Mouse (Mus musculus): ENCODE results near the gene Mab21l1. TPM values are rescaled to one million over a fixed set of nuclear protein-coding genes. Genes with fewer than 3 reads are reported as not detected.

Gene Mab21l1
- polyA plus RNA-seq, 1 experiment: not detected

DNA sequence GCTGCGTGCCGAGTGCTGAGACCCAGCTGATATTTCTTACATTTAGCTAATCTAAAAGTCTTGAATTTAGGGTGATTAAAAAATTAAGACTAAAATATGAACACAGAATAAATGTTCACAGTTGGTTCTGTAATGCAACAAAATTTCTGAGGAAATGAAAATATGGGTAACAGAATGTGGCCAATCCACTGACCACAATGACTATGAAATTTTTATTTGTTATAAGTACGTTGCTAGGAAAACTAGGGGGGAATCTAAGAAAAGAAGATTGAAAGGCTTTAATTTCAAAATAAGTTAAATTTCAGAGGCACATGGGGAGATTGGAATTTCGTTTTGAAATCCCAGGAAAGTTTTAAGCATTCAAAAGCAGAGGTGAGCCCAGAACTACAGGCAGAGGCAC, 8.3 kb downstream of the Mab21l1 start:
- 45% methylated on average over 4 of the region's 4 CpGs for WGBS
- Histone ChIP-seq H3K27me3 (ENCODE audit: control insufficient read depth, insufficient read depth, low read length) (peaks cover 5% of the 10 kb centered on the region), H3K4me1 (replicated peaks; ENCODE audit: control insufficient read depth, insufficient read depth, low read length) (no peaks in the 10 kb centered on the region), H3K36me3 (ENCODE audit: control insufficient read depth, insufficient read depth, low read length) (no peaks in the 10 kb centered on the region), H3K27ac (ENCODE audit: control insufficient read depth, insufficient read depth, low read length) (no peak overlapping the region), H3K4me3 (ENCODE audit: control insufficient read depth, insufficient read depth, low read length) (no peak overlapping the region)
- no peak for DNase-seq
- TF ChIP-seq POLR2A (IDR thresholded peaks at IDR 0.05; ENCODE audit: control insufficient read depth, extremely low read depth, insufficient read depth, low read length, poor library complexity) (no peak), CTCF (IDR thresholded peaks at IDR 0.05; ENCODE audit: borderline replicate concordance, control insufficient read depth, extremely low read depth, insufficient read depth, low read length, poor library complexity) (no peak)

DNA sequence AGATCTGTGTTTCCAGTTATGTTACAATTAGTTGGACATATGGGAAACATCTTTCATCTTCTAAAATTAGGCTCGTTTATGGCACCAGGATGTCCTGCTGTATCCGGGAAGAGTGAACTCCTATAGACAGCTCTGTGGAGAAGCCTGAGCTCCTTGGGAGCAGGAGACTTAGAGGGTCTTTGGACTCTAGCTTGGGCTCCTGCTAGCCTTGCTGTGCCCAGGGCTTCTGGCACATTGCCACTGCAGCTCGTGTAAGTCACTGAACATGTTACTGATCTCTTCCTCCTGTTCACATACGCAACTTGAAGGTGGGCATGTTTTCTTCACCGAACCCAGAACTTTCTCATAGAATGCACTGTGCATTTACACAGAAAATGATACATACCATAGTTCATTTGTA, 9.9 kb downstream of the Mab21l1 start:
- H3K4me1 ChIP-seq (replicated peaks; ENCODE audit: control insufficient read depth, insufficient read depth, low read length): no peaks in the 10 kb centered on the region

DNA sequence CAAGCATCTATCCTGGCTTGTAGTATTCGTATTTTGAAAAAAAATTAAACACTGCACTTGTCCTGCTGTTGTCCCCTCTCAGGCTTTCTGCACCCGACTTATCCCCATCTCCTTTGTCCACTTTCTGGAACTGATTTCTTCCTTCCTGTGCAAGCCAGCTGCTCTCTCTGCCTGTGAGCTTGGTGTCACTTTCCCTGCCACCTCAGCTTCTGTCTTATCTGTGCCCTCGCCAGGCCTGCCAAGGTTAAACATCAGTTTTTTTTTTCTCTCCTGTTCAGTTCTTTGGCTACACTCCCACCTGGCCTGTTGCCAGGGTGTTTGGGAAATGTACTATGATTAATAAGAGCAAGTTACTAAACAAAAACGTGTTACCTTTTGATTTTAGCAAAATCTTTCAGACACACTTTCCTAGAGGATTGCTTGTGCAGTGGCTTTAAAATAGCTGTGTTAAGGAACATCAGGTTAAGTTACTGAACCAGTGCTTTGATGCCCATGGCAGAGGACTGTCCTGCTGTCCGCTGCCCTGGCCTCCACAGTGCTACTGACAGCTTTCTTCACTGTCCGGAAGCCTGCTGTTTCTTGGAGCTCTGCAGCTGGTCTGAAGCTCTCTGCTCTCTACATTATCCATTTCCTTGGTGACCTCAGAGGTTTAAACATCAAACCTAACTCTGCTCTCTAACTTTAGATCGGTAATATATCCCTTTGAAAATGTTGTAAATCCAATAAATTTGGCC, 11.7 kb downstream of the Mab21l1 start:
- TF ChIP-seq POLR2A (IDR thresholded peaks at IDR 0.05; ENCODE audit: control insufficient read depth, extremely low read depth, insufficient read depth, low read length, poor library complexity) (no peak), CTCF (IDR thresholded peaks at IDR 0.05; ENCODE audit: borderline replicate concordance, control insufficient read depth, extremely low read depth, insufficient read depth, low read length, poor library complexity) (no peak)
- Histone ChIP-seq H3K27me3 (ENCODE audit: control insufficient read depth, insufficient read depth, low read length) (no peaks in the 10 kb centered on the region), H3K36me3 (ENCODE audit: control insufficient read depth, insufficient read depth, low read length) (no peaks in the 10 kb centered on the region), H3K27ac (ENCODE audit: control insufficient read depth, insufficient read depth, low read length) (no peak overlapping the region), H3K4me1 (replicated peaks; ENCODE audit: control insufficient read depth, insufficient read depth, low read length) (no peaks in the 10 kb centered on the region), H3K4me3 (ENCODE audit: control insufficient read depth, insufficient read depth, low read length) (no peak overlapping the region)
- WGBS: 68% methylated on average over 7 of the region's 7 CpGs
- DNase-seq: no peak

More for the DNA sequence above, 9.9 kb downstream of the Mab21l1 start:
- 86% methylated on average over 5 of the region's 5 CpGs for WGBS
- H3K4me3 ChIP-seq (ENCODE audit: control insufficient read depth, insufficient read depth, low read length): no peak overlapping the region
- no peak overlapping the region for H3K27ac ChIP-seq (ENCODE audit: control insufficient read depth, insufficient read depth, low read length)
- H3K27me3 ChIP-seq (ENCODE audit: control insufficient read depth, insufficient read depth, low read length): peaks cover 2% of the 10 kb centered on the region; the same call in 1 of the 2 replicates
- no peak for DNase-seq
- H3K36me3 ChIP-seq (ENCODE audit: control insufficient read depth, insufficient read depth, low read length): no peaks in the 10 kb centered on the region
- TF ChIP-seq CTCF (IDR thresholded peaks at IDR 0.05; ENCODE audit: borderline replicate concordance, control insufficient read depth, extremely low read depth, insufficient read depth, low read length, poor library complexity): no peak
- TF ChIP-seq POLR2A (IDR thresholded peaks at IDR 0.05; ENCODE audit: control insufficient read depth, extremely low read depth, insufficient read depth, low read length, poor library complexity): no peak

DNA sequence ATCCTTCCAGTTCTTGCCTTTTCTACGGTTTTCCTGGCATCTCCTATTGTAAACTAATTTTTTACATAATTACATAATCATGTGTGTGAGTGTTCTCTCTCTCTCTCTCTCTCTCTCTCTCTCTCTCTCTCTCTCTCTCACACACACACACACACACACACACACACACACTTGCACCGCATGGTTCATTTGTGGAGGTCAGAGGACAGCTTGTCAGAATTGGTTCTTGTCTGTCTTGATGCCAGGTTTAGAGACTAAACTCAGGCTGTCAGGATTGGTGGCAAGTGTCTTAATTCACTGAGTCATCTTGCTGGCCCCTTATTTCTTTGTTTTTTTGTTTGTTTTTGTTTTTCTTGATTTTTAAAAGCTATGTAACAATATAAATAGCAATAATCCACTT, 12.5 kb downstream of the Mab21l1 start:
- H3K27me3 ChIP-seq (ENCODE audit: control insufficient read depth, insufficient read depth, low read length): no peaks in the 10 kb centered on the region
- no peak for DNase-seq
- no peak overlapping the region for H3K27ac ChIP-seq (ENCODE audit: control insufficient read depth, insufficient read depth, low read length)
- no peak overlapping the region for H3K4me3 ChIP-seq (ENCODE audit: control insufficient read depth, insufficient read depth, low read length)
- 88% methylated on average over 2 of the region's 2 CpGs for WGBS
- H3K36me3 ChIP-seq (ENCODE audit: control insufficient read depth, insufficient read depth, low read length): no peaks in the 10 kb centered on the region
- TF ChIP-seq CTCF (IDR thresholded peaks at IDR 0.05; ENCODE audit: borderline replicate concordance, control insufficient read depth, extremely low read depth, insufficient read depth, low read length, poor library complexity) (no peak), POLR2A (IDR thresholded peaks at IDR 0.05; ENCODE audit: control insufficient read depth, extremely low read depth, insufficient read depth, low read length, poor library complexity) (no peak)
- H3K4me1 ChIP-seq (replicated peaks; ENCODE audit: control insufficient read depth, insufficient read depth, low read length): no peaks in the 10 kb centered on the region

DNA sequence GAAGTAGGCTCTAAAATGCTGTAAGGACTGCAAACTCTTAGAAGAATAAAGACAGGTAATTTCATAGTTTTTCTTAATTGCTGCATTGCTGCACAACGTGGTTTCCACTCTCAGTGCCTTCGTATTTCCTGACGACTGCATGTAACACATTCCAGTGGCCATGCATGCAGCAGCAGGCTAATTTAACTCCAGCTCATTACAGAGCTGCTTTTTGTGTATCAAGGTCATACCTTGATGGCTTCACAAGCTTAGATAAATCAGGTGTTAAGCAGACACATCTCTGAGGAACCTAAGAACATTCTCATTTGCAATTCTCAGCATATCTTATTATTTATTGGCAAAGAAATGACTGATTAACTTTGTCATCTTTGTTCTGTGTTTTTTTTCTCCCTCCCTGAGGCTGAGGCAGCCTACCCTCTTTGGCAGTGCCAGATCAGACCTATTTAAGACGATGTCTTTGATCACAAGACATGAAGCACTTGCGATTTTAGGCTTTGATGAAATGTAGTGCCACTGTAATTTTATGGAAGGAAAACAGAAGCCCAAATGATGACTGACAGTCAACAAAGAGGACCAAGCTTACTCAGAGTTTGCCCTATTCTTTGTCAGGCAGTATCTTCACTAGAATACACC, 32.8 kb downstream of the Mab21l1 start:
- WGBS: 87% methylated on average over 5 of the region's 5 CpGs
- Histone ChIP-seq H3K4me3 (ENCODE audit: control insufficient read depth, insufficient read depth, low read length) (no peak overlapping the region), H3K27me3 (ENCODE audit: control insufficient read depth, insufficient read depth, low read length) (no peaks in the 10 kb centered on the region), H3K27ac (ENCODE audit: control insufficient read depth, insufficient read depth, low read length) (no peak overlapping the region), H3K36me3 (ENCODE audit: control insufficient read depth, insufficient read depth, low read length) (no peaks in the 10 kb centered on the region), H3K4me1 (replicated peaks; ENCODE audit: control insufficient read depth, insufficient read depth, low read length) (peaks cover 2% of the 10 kb centered on the region)
- TF ChIP-seq POLR2A (IDR thresholded peaks at IDR 0.05; ENCODE audit: control insufficient read depth, extremely low read depth, insufficient read depth, low read length, poor library complexity): no peak
- TF ChIP-seq CTCF (IDR thresholded peaks at IDR 0.05; ENCODE audit: borderline replicate concordance, control insufficient read depth, extremely low read depth, insufficient read depth, low read length, poor library complexity): no peak
- no peak for DNase-seq

DNA sequence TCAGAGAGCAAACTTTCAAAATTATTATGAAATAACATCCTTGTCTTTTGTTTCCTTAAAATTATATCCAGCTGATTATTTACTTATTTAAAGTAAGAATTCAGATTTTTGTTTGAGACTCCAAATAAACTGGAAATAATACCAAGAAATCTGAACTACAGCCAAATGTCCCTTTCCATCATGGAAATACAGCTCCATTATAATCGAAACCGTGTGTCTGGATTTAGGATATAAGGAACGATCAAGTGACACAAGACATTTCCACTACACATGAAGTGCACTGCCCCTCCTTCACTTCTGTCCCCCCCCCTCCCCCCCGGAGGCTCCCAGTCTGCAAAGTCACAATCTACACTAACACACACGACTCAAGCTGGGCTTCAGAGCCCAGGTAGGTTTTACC, 33.8 kb downstream of the Mab21l1 start:
- 60% methylated on average over 5 of the region's 5 CpGs for WGBS
- Histone ChIP-seq H3K36me3 (ENCODE audit: control insufficient read depth, insufficient read depth, low read length) (no peaks in the 10 kb centered on the region), H3K27ac (ENCODE audit: control insufficient read depth, insufficient read depth, low read length) (no peak overlapping the region), H3K27me3 (ENCODE audit: control insufficient read depth, insufficient read depth, low read length) (no peaks in the 10 kb centered on the region), H3K4me1 (replicated peaks; ENCODE audit: control insufficient read depth, insufficient read depth, low read length) (peaks cover 2% of the 10 kb centered on the region), H3K4me3 (ENCODE audit: control insufficient read depth, insufficient read depth, low read length) (no peak overlapping the region)
- DNase-seq: no peak
- no peak for TF ChIP-seq CTCF (IDR thresholded peaks at IDR 0.05; ENCODE audit: borderline replicate concordance, control insufficient read depth, extremely low read depth, insufficient read depth, low read length, poor library complexity)
- no peak for TF ChIP-seq POLR2A (IDR thresholded peaks at IDR 0.05; ENCODE audit: control insufficient read depth, extremely low read depth, insufficient read depth, low read length, poor library complexity)

All from thymus, adult 2 months (tissue).